Mouse (Mus musculus): ENCODE measurements around the gene Sspn. TPM values are rescaled to one million over a fixed set of nuclear protein-coding genes. Genes with fewer than 3 reads are reported as not detected.

The Sspn gene
- polyA plus RNA-seq, 1 experiment from 2014 or later, result 19.1 TPM

DNA sequence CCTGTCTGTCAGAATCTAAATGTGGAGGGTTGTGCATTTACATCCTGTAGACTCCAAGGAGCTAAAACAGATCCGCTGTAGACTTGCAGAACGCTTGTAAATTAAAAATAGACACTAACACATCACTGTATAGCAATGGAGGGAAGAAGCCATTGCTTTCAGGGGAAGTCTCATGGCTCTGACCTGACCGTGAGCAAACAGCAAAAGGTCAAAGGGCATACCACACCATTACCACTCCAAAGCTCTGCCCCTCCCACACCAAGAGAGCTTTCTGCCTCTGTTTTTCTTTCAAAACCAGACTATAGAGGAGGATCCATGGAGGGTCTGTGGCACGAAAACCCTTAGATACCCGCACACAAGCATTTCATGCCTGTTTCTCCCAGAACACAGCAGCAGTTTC, 41.9 kb downstream of the Sspn start:
- 57% methylated on average over 5 of the region's 5 CpGs for WGBS
- ATAC-seq (ENCODE audit: low read depth), result no peak
- no peak overlapping the region for H3K4me3 ChIP-seq (ENCODE audit: low read depth, low read length)

DNA sequence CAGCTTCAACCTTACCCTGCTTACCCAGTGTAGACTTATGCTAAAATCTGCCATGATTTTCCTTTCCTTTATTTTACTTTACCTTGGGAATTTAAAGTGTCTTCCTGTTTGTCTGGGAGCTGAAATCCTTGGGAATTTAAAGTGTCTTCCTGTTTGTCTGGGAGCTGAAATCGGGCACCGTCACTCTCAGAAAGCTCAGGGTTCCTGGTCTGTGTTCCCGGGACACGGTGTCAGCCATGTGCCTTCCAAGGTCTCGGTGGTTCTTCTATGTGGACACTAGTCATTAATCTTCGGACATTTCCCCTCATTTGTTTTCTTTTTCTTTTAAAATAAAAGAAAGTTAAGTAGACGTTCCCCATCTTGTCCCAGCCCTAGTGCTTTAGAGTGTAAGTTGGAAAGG, 43.3 kb downstream of the Sspn start:
- H3K9ac ChIP-seq (ENCODE audit: low read depth, low read length), result no peak overlapping the region
- no peaks in the 10 kb centered on the region for H3K4me1 ChIP-seq (ENCODE audit: control insufficient read depth, insufficient read depth, low read length)
- no peak overlapping the region for H3K4me2 ChIP-seq (ENCODE audit: low read depth, low read length)
- H3K27ac ChIP-seq (replicated peaks; ENCODE audit: low read depth, low read length), result no peak overlapping the region
- 62% methylated on average over 7 of the region's 7 CpGs for WGBS
- H3K9me3 ChIP-seq (ENCODE audit: control insufficient read depth, low read length), result no peaks in the 10 kb centered on the region
- DNase-seq (ENCODE audit: low spot score), result no peak
- no peaks in the 10 kb centered on the region for H3K27me3 ChIP-seq (replicated peaks; ENCODE audit: control insufficient read depth, insufficient read depth, low read length)
- no peaks in the 10 kb centered on the region for H3K36me3 ChIP-seq (ENCODE audit: control insufficient read depth, insufficient read depth, low read length)
- H3K4me3 ChIP-seq (ENCODE audit: low read depth, low read length), result no peak overlapping the region
- ATAC-seq (ENCODE audit: low read depth), result no peak

More for the DNA sequence above, 41.9 kb downstream of the Sspn start:
- Histone ChIP-seq H3K27ac (replicated peaks; ENCODE audit: low read depth, low read length) (no peak overlapping the region), H3K4me1 (ENCODE audit: control insufficient read depth, insufficient read depth, low read length) (peaks cover 6% of the 10 kb centered on the region), H3K27me3 (replicated peaks; ENCODE audit: control insufficient read depth, insufficient read depth, low read length) (no peaks in the 10 kb centered on the region), H3K36me3 (ENCODE audit: control insufficient read depth, insufficient read depth, low read length) (no peaks in the 10 kb centered on the region), H3K9ac (ENCODE audit: low read depth, low read length) (no peak overlapping the region), H3K4me2 (ENCODE audit: low read depth, low read length) (no peak overlapping the region), H3K9me3 (ENCODE audit: control insufficient read depth, low read length) (no peaks in the 10 kb centered on the region)
- no peak for DNase-seq (ENCODE audit: low spot score)

DNA sequence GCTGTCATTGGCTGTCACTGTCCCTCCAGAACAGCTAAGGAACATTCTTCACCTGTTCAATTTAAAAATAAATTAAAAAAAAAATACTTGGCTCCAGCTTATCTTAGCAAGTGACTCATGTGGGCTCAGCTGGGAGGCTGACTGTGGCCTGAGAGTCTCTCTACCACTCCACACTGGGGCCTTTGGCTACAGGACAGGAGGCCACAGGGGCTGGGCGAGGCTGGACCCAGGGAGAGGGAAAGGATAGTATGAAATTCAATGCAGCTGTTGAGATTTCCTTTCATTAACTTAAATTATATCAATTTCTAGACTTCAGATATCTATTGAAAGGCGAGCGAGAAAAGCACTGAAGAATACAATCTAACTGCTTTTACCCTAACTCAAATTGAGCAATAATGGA, 45.9 kb downstream of the Sspn start:
- Histone ChIP-seq H3K4me3 (ENCODE audit: low read depth, low read length) (no peak overlapping the region), H3K27me3 (replicated peaks; ENCODE audit: control insufficient read depth, insufficient read depth, low read length) (no peaks in the 10 kb centered on the region), H3K4me2 (ENCODE audit: low read depth, low read length) (no peak overlapping the region), H3K27ac (replicated peaks; ENCODE audit: low read depth, low read length) (no peak overlapping the region), H3K4me1 (ENCODE audit: control insufficient read depth, insufficient read depth, low read length) (no peaks in the 10 kb centered on the region), H3K36me3 (ENCODE audit: control insufficient read depth, insufficient read depth, low read length) (no peaks in the 10 kb centered on the region), H3K9ac (ENCODE audit: low read depth, low read length) (no peak overlapping the region), H3K9me3 (ENCODE audit: control insufficient read depth, low read length) (no peaks in the 10 kb centered on the region)
- DNase-seq (ENCODE audit: low spot score) (no peak), ATAC-seq (ENCODE audit: low read depth) (no peak)
- WGBS, result 77% methylated on average over 3 of the region's 3 CpGs

DNA sequence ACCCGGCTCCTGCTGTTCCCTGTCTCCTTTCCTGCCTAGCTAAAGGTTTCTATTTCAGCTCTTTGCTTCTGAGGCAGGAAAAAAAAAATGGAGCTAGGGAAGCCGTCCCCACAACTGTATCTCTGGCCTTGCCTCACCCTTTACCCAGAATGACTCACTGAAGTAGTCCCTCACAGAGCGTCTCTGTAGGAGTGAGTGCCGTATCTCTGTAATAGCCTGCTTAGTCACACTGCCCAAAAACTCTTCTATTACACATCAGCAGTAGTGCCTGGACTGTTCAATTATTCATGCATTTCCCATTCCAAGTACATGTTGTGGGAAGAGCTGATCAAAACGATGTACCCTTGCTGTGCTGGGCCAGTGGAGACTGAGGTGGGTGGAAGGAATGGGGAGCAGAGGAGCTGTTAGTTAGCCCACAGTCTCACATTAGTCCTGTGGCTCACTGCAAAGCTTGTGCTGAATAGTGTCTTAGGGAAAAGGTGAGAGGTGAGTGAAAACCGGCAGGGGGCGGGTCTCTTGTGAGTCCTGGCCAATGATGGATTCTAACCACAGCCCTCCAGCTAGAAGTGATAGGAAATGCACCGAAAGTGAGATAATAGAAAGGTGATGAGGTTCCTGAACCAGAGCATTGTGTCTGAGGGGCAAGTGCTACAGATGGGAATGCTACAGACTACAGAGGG, 46.5 kb downstream of the Sspn start:
- no peak for ATAC-seq (ENCODE audit: low read depth)
- DNase-seq (ENCODE audit: low spot score), result no peak
- Histone ChIP-seq H3K4me2 (ENCODE audit: low read depth, low read length) (no peak overlapping the region), H3K27ac (replicated peaks; ENCODE audit: low read depth, low read length) (no peak overlapping the region), H3K9ac (ENCODE audit: low read depth, low read length) (no peak overlapping the region), H3K4me3 (ENCODE audit: low read depth, low read length) (no peak overlapping the region), H3K4me1 (ENCODE audit: control insufficient read depth, insufficient read depth, low read length) (no peaks in the 10 kb centered on the region), H3K27me3 (replicated peaks; ENCODE audit: control insufficient read depth, insufficient read depth, low read length) (no peaks in the 10 kb centered on the region), H3K36me3 (ENCODE audit: control insufficient read depth, insufficient read depth, low read length) (no peaks in the 10 kb centered on the region), H3K9me3 (ENCODE audit: control insufficient read depth, low read length) (no peaks in the 10 kb centered on the region)
- WGBS, result 74% methylated on average over 8 of the region's 8 CpGs

DNA sequence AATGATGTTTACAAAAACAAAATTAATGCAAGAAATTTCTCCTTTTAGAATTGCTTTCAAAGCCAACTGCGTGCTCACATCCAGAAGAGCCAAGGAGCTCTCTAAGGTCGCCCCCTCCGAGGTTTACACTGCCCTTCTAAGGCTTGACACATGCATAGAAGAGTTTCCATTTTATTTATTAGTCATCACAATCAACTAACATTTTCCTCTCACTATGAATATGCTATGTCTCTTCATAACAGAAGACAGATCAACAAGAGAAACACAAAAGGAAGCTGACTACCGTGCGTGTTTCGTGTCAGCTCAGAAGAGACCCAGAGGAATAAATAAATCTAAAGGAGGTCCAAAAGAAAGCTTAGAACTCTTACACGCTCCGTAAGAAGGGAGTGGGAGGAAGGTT, 49.6 kb downstream of the Sspn start:
- Histone ChIP-seq H3K36me3 (ENCODE audit: control insufficient read depth, insufficient read depth, low read length) (no peaks in the 10 kb centered on the region), H3K27me3 (replicated peaks; ENCODE audit: control insufficient read depth, insufficient read depth, low read length) (no peaks in the 10 kb centered on the region), H3K9ac (ENCODE audit: low read depth, low read length) (no peak overlapping the region), H3K4me1 (ENCODE audit: control insufficient read depth, insufficient read depth, low read length) (no peaks in the 10 kb centered on the region), H3K27ac (replicated peaks; ENCODE audit: low read depth, low read length) (no peak overlapping the region), H3K4me2 (ENCODE audit: low read depth, low read length) (no peak overlapping the region), H3K4me3 (ENCODE audit: low read depth, low read length) (no peak overlapping the region), H3K9me3 (ENCODE audit: control insufficient read depth, low read length) (no peaks in the 10 kb centered on the region)
- no peak for ATAC-seq (ENCODE audit: low read depth)
- no peak for DNase-seq (ENCODE audit: low spot score)
- WGBS, result 89% methylated on average over 8 of the region's 8 CpGs

DNA sequence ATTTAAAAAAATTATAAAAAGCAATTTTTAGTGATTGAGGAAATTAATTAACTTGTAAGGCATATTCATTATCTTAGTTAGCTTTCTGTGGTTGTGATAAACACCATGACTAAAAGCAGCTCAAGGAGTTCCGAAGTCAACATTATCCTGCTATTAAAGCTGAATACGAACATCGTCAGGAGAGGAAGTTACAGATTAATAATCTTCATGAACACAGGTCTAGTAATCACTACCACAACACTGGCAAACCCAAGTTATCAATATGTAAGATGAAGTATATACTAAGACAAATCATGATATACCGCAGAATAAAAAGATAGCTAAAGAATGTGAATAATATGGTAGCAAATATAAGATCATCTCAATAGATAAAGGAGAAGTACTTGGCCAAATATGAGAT, 50.9 kb downstream of the Sspn start:
- no peak overlapping the region for H3K4me3 ChIP-seq (ENCODE audit: low read depth, low read length)
- DNase-seq (ENCODE audit: low spot score) (no peak), ATAC-seq (ENCODE audit: low read depth) (no peak)
- H3K4me1 ChIP-seq (ENCODE audit: control insufficient read depth, insufficient read depth, low read length), result no peaks in the 10 kb centered on the region
- no peaks in the 10 kb centered on the region for H3K9me3 ChIP-seq (ENCODE audit: control insufficient read depth, low read length)
- no peaks in the 10 kb centered on the region for H3K27me3 ChIP-seq (replicated peaks; ENCODE audit: control insufficient read depth, insufficient read depth, low read length)
- WGBS, result 94% methylated on average over 4 of the region's 4 CpGs
- H3K4me2 ChIP-seq (ENCODE audit: low read depth, low read length), result no peak overlapping the region
- no peak overlapping the region for H3K9ac ChIP-seq (ENCODE audit: low read depth, low read length)
- no peak overlapping the region for H3K27ac ChIP-seq (replicated peaks; ENCODE audit: low read depth, low read length)
- no peaks in the 10 kb centered on the region for H3K36me3 ChIP-seq (ENCODE audit: control insufficient read depth, insufficient read depth, low read length)

DNA sequence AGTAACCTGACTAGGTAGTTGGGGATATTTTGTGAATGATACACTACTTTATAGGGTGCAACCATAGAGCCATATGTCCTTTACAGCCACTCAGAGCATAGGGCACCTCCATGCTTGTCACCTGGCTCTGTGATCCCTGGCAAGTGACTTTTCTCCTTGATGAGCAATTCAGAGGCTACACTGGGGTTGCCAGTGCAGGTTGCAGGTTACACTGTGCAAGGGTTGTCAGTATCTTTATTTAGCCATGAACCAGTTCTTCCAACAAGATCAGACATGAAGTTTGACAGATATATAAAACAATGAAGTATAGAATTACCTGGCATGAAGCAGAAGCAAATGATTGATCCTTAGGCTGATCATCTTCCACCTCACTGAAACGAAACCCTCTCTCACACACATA, 59.1 kb downstream of the Sspn start:
- Histone ChIP-seq H3K9me3 (ENCODE audit: control insufficient read depth, low read length) (no peaks in the 10 kb centered on the region), H3K4me1 (ENCODE audit: control insufficient read depth, insufficient read depth, low read length) (no peaks in the 10 kb centered on the region; the same call in none of the 2 replicates), H3K4me2 (ENCODE audit: low read depth, low read length) (no peak overlapping the region), H3K27me3 (replicated peaks; ENCODE audit: control insufficient read depth, insufficient read depth, low read length) (no peaks in the 10 kb centered on the region), H3K27ac (replicated peaks; ENCODE audit: low read depth, low read length) (no peak overlapping the region), H3K4me3 (ENCODE audit: low read depth, low read length) (no peak overlapping the region), H3K36me3 (ENCODE audit: control insufficient read depth, insufficient read depth, low read length) (no peaks in the 10 kb centered on the region), H3K9ac (ENCODE audit: low read depth, low read length) (no peak overlapping the region)
- DNase-seq (ENCODE audit: low spot score) (no peak), ATAC-seq (ENCODE audit: low read depth) (no peak)
- WGBS, result 58% methylated on average over 1 of the region's 1 CpGs

DNA sequence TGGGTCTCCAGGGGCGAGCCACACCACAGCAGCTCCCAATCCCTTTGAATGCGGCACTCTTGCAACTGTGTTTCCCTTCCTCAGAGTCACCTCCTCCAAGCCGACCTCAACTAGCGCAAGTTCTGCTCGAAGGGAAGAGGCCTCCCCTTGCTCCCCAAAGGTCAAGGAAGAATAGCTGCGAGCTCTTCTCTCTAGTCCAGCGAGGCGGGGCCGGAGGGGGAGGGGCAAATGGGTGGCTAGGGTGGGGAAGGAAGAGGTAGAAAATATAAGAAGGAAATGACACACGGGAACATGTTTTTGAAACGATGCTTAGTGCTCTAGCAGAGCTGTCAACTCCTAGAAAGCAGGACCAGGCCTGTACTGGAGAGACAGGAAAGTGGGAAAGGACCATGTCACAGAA, 61.1 kb downstream of the Sspn start:
- Histone ChIP-seq H3K27ac (replicated peaks; ENCODE audit: low read depth, low read length) (no peak overlapping the region), H3K9me3 (ENCODE audit: control insufficient read depth, low read length) (no peaks in the 10 kb centered on the region), H3K4me3 (ENCODE audit: low read depth, low read length) (no peak overlapping the region), H3K9ac (ENCODE audit: low read depth, low read length) (no peak overlapping the region), H3K4me2 (ENCODE audit: low read depth, low read length) (no peak overlapping the region), H3K4me1 (ENCODE audit: control insufficient read depth, insufficient read depth, low read length) (no peaks in the 10 kb centered on the region; the same call in none of the 2 replicates), H3K36me3 (ENCODE audit: control insufficient read depth, insufficient read depth, low read length) (no peaks in the 10 kb centered on the region), H3K27me3 (replicated peaks; ENCODE audit: control insufficient read depth, insufficient read depth, low read length) (no peaks in the 10 kb centered on the region)
- DNase-seq (ENCODE audit: low spot score) (no peak), ATAC-seq (ENCODE audit: low read depth) (no peak; the same call in 1 of the 2 replicates)
- WGBS, result 72% methylated on average over 11 of the region's 11 CpGs

DNA sequence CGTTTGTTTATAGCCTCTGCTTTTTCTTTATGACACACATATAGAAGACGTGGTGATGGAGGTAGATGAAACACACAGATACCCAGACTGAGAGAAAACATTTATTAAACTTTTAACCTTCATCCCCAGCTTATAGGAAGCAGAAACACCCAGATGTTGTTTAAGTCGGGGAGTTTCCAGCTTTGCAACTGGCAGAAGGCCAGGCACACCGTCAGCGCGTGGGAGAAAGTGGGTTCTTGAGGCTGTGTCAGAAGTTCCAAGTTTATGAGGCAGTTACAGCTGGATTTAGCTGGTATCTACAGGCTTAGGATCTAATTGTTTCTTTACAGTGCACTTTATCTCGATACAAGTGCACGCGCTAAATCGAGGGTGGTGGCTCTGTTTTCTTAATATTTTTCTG, 61.5 kb downstream of the Sspn start:
- no peak overlapping the region for H3K4me3 ChIP-seq (ENCODE audit: low read depth, low read length)
- ATAC-seq (ENCODE audit: low read depth) (peak; percentile 68), DNase-seq (ENCODE audit: low spot score) (peak; percentile 74)
- H3K27ac ChIP-seq (replicated peaks; ENCODE audit: low read depth, low read length), result no peak overlapping the region
- H3K27me3 ChIP-seq (replicated peaks; ENCODE audit: control insufficient read depth, insufficient read depth, low read length), result no peaks in the 10 kb centered on the region
- no peaks in the 10 kb centered on the region for H3K9me3 ChIP-seq (ENCODE audit: control insufficient read depth, low read length)
- H3K4me2 ChIP-seq (ENCODE audit: low read depth, low read length), result no peak overlapping the region
- no peaks in the 10 kb centered on the region for H3K36me3 ChIP-seq (ENCODE audit: control insufficient read depth, insufficient read depth, low read length)
- peaks cover under 1% of the 10 kb centered on the region for H3K4me1 ChIP-seq (ENCODE audit: control insufficient read depth, insufficient read depth, low read length)
- H3K9ac ChIP-seq (ENCODE audit: low read depth, low read length), result no peak overlapping the region
- 48% methylated on average over 10 of the region's 10 CpGs for WGBS
